Mouse (Mus musculus) stomach, embryonic 15.5 days (tissue): ENCODE data around the gene Hs3st1. TPM values are rescaled to one million over a fixed set of nuclear protein-coding genes. Genes with fewer than 3 reads are reported as not detected.
A peak's percentile ranks its signal among the peaks of the same experiment; 100 is the strongest.

ENCODE experiments used
- ATAC-seq: fragments of 200-750 bp; cut with Nextera tagmentation; 2 replicates; pipeline ENCODE4 v1.8.0; 2017; ENCODE audit warnings: low read depth, moderate number of reproducible peaks, moderate TSS enrichment; ENCODE audit not compliant: insufficient read depth, low FRiP score
- H3K27ac ChIP-seq: fragments of 300-500 bp; sonication (generic); 2 replicates; pipeline ENCODE4 v1.5.1; 2015; ENCODE audit warnings: mild to moderate bottlenecking, inconsistent platforms
- H3K27me3 ChIP-seq: fragments of 300-500 bp; sonication (generic); replicated peaks from 2 replicates; pipeline ENCODE4 v1.6.1; 2015; ENCODE audit warnings: inconsistent platforms
- H3K36me3 ChIP-seq: fragments of 300-500 bp; sonication (generic); 2 replicates; pipeline ENCODE4 v1.6.1; 2015; ENCODE audit warnings: inconsistent platforms
- H3K4me1 ChIP-seq: fragments of 300-500 bp; sonication (generic); 2 replicates; pipeline ENCODE4 v1.6.1; 2015; ENCODE audit warnings: inconsistent platforms
- H3K4me2 ChIP-seq: fragments of 300-500 bp; sonication (generic); 2 replicates; pipeline ENCODE4 v1.6.1; 2015; ENCODE audit warnings: mild to moderate bottlenecking, inconsistent platforms
- H3K4me3 ChIP-seq: fragments of 300-500 bp; sonication (generic); replicated peaks from 2 replicates; pipeline ENCODE4 v1.5.1; 2015; ENCODE audit warnings: inconsistent platforms
- H3K9ac ChIP-seq: fragments of 300-500 bp; sonication (generic); 2 replicates; pipeline ENCODE4 v1.6.1; 2015; ENCODE audit warnings: inconsistent platforms
- H3K9me3 ChIP-seq: fragments of 300-500 bp; sonication (generic); 2 replicates; pipeline ENCODE4 v1.6.1; 2016; ENCODE audit warnings: inconsistent platforms
- WGBS: fragments of 180-500 bp; shearing (Covaris S2); methylation state at CpG from one replicate; pipeline ENCODE4 v1.1.7; 2015; 5-methylcytosine and 5-hydroxymethylcytosine counted together
- polyA plus RNA-seq: library from polyadenylated mRNA; unstranded; fragments of >200 nt; fragmentation: Nextera tagmentation; extraction: Ambion mirVana; gene quantifications from 2 replicates; pipeline ENCODE4 v1.2.1, GENCODE M21; 2015

Gene Hs3st1
- polyA plus RNA-seq, 1 experiment from 2014 or later = 11.8 TPM

GRCm38 (mm10) chr5:39617354-39617977, 137.8 kb downstream of the Hs3st1 start:
- Histone ChIP-seq H3K27ac (no peak overlapping the region; the same call in 1 of the 2 replicates), H3K27me3 (no peaks in the 10 kb centered on the region), H3K36me3 (no peaks in the 10 kb centered on the region), H3K4me3 (no peak overlapping the region), H3K4me1 (no peaks in the 10 kb centered on the region), H3K4me2 (no peak overlapping the region), H3K9ac (no peak overlapping the region), H3K9me3 (no peaks in the 10 kb centered on the region)
- ATAC-seq = peak; percentile 77
- WGBS = 63% methylated on average over 2 of the region's 2 CpGs

- Histone ChIP-seq H3K4me1 (no peaks in the 10 kb centered on the region), H3K4me3 (no peak overlapping the region), H3K9me3 (no peaks in the 10 kb centered on the region), H3K27ac (no peak overlapping the region), H3K36me3 (no peaks in the 10 kb centered on the region), H3K4me2 (no peak overlapping the region), H3K27me3 (no peaks in the 10 kb centered on the region), H3K9ac (no peak overlapping the region)
- WGBS = 89% methylated on average over 7 of the region's 7 CpGs
- ATAC-seq = no peak
These were observed 140.1 kb downstream of the Hs3st1 start for GRCm38 (mm10) chr5:39615202-39615601.

- ATAC-seq = no peak
- 77% methylated on average over 2 of the region's 2 CpGs for WGBS
- Histone ChIP-seq H3K27ac (no peak overlapping the region), H3K4me2 (no peak overlapping the region), H3K4me3 (no peak overlapping the region), H3K27me3 (no peaks in the 10 kb centered on the region), H3K36me3 (no peaks in the 10 kb centered on the region), H3K9ac (no peak overlapping the region), H3K9me3 (no peaks in the 10 kb centered on the region), H3K4me1 (no peaks in the 10 kb centered on the region)
These were observed 141.7 kb downstream of the Hs3st1 start for GRCm38 (mm10) chr5:39613534-39613933.

GRCm38 (mm10) chr5:39612240-39612639, 143.0 kb downstream of the Hs3st1 start:
- Histone ChIP-seq H3K27me3 (no peaks in the 10 kb centered on the region), H3K4me1 (no peaks in the 10 kb centered on the region), H3K9me3 (no peaks in the 10 kb centered on the region), H3K27ac (no peak overlapping the region), H3K9ac (no peak overlapping the region), H3K4me2 (no peak overlapping the region), H3K36me3 (no peaks in the 10 kb centered on the region), H3K4me3 (no peak overlapping the region)
- no peak for ATAC-seq
- 49% methylated on average over 2 of the region's 2 CpGs for WGBS

- Histone ChIP-seq H3K9me3 (no peaks in the 10 kb centered on the region), H3K27ac (no peak overlapping the region), H3K27me3 (no peaks in the 10 kb centered on the region), H3K4me1 (no peaks in the 10 kb centered on the region), H3K9ac (no peak overlapping the region), H3K36me3 (no peaks in the 10 kb centered on the region), H3K4me3 (no peak overlapping the region), H3K4me2 (no peak overlapping the region)
- 68% methylated on average over 1 of the region's 1 CpGs for WGBS
- no peak for ATAC-seq
These were observed 147.0 kb downstream of the Hs3st1 start for GRCm38 (mm10) chr5:39608260-39608659.

- H3K27me3 ChIP-seq = no peaks in the 10 kb centered on the region
- H3K4me1 ChIP-seq = no peaks in the 10 kb centered on the region
- no peak overlapping the region for H3K4me2 ChIP-seq
- H3K9me3 ChIP-seq = no peaks in the 10 kb centered on the region
- no peak overlapping the region for H3K27ac ChIP-seq
- H3K4me3 ChIP-seq = no peak overlapping the region
- no peak overlapping the region for H3K9ac ChIP-seq
- ATAC-seq = no peak
- WGBS = 71% methylated on average over 2 of the region's 2 CpGs
- no peaks in the 10 kb centered on the region for H3K36me3 ChIP-seq
These were observed 160.5 kb downstream of the Hs3st1 start for GRCm38 (mm10) chr5:39594737-39595136.
